Mouse (Mus musculus): Measurements from ENCODE around the gene Cdh11. TPM values are rescaled to one million over a fixed set of nuclear protein-coding genes. Genes with fewer than 3 reads are reported as not detected.

Cdh11 gene
- polyA plus RNA-seq, 1 experiment: 0.93 TPM

DNA sequence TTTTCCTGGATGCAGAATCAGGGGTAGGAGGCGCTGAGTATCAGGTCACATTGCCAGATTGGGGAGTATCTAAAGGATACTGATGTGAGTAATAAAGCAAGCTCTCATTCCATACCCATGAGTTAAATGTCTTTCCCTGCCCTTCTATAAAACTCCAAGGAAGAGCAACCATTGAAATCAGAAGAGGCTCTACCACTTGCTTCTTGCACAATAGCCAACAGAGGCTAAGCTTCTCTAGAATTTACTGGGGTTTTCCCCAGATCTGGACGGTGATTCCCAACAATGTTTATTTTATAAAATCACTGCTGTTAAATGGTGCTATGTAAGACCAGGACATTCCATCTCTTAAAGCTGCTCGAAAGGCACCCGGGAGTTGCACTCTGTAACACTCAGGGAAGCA, 44.5 kb downstream of the Cdh11 start:
- Histone ChIP-seq H3K27ac (ENCODE audit: control insufficient read depth, insufficient read depth, low read depth, low read length) (no peak overlapping the region), H3K36me3 (ENCODE audit: control insufficient read depth, insufficient read depth, low read length) (no peaks in the 10 kb centered on the region), H3K27me3 (ENCODE audit: control insufficient read depth, insufficient read depth, low read length) (no peaks in the 10 kb centered on the region), H3K4me1 (ENCODE audit: control insufficient read depth, insufficient read depth, low read length) (no peaks in the 10 kb centered on the region), H3K4me3 (ENCODE audit: control insufficient read depth, low read depth, low read length) (no peak overlapping the region)
- TF ChIP-seq POLR2A (IDR thresholded peaks at IDR 0.05; ENCODE audit: control insufficient read depth, low read depth, low read length): no peak
- no peak for TF ChIP-seq CTCF (IDR thresholded peaks at IDR 0.05; ENCODE audit: control insufficient read depth, insufficient read depth, insufficient replicate concordance, low read depth, low read length)

DNA sequence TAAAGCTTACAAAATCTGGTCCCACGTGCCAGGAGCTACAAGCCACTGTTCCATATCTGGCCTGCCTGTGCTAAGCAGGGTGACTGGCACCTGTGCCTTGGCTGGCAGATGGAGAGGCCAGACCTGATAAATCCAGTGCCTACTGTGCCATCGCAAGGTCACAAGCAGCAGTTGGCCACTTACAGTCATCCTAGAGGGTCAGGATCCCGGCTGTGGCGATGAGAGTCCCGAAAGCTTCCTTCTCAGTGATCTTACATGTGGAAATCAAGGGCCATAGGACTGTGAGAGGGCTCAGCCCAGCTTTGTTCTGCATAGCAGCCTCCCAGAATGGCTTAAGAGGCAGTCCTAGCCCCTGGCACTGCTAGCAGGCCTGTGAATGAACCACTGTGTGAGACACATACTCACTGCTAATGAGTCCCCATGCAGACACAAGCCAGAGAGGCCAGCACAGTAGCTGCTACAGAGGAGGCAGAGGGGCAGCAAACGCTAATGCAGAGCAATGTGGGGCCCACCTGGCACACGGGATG, 46.4 kb downstream of the Cdh11 start:
- Histone ChIP-seq H3K4me3 (ENCODE audit: control insufficient read depth, low read depth, low read length) (peak overlapping the region; percentile 72), H3K4me1 (ENCODE audit: control insufficient read depth, insufficient read depth, low read length) (no peaks in the 10 kb centered on the region), H3K36me3 (ENCODE audit: control insufficient read depth, insufficient read depth, low read length) (no peaks in the 10 kb centered on the region), H3K27ac (ENCODE audit: control insufficient read depth, insufficient read depth, low read depth, low read length) (no peak overlapping the region), H3K27me3 (ENCODE audit: control insufficient read depth, insufficient read depth, low read length) (no peaks in the 10 kb centered on the region)
- TF ChIP-seq CTCF (IDR thresholded peaks at IDR 0.05; ENCODE audit: control insufficient read depth, insufficient read depth, insufficient replicate concordance, low read depth, low read length): no peak
- no peak for TF ChIP-seq POLR2A (IDR thresholded peaks at IDR 0.05; ENCODE audit: control insufficient read depth, low read depth, low read length)

DNA sequence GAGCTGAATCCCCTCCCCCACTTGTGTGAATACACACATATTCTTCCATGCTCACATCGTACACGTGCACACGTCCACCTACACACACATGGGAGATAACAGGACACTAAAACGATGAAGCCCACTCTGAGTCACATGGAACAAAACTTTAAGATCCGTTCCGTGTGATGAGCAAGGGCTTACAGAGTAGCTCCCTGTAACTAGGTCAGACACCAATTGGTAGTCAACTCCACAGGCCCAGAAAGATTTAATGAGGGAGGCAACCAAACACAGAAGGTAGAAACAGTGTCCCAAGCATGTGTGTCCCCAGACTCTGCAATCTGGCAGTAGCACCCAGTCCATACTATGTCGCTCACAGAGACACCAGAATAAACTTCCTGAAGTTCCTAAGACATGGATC, 47.0 kb downstream of the Cdh11 start:
- H3K36me3 ChIP-seq (ENCODE audit: control insufficient read depth, insufficient read depth, low read length): no peaks in the 10 kb centered on the region
- no peak overlapping the region for H3K27ac ChIP-seq (ENCODE audit: control insufficient read depth, insufficient read depth, low read depth, low read length)
- no peaks in the 10 kb centered on the region for H3K4me1 ChIP-seq (ENCODE audit: control insufficient read depth, insufficient read depth, low read length)
- no peak for TF ChIP-seq POLR2A (IDR thresholded peaks at IDR 0.05; ENCODE audit: control insufficient read depth, low read depth, low read length)
- TF ChIP-seq CTCF (IDR thresholded peaks at IDR 0.05; ENCODE audit: control insufficient read depth, insufficient read depth, insufficient replicate concordance, low read depth, low read length): no peak
- no peaks in the 10 kb centered on the region for H3K27me3 ChIP-seq (ENCODE audit: control insufficient read depth, insufficient read depth, low read length)
- peak overlapping the region; percentile 72 for H3K4me3 ChIP-seq (ENCODE audit: control insufficient read depth, low read depth, low read length)

DNA sequence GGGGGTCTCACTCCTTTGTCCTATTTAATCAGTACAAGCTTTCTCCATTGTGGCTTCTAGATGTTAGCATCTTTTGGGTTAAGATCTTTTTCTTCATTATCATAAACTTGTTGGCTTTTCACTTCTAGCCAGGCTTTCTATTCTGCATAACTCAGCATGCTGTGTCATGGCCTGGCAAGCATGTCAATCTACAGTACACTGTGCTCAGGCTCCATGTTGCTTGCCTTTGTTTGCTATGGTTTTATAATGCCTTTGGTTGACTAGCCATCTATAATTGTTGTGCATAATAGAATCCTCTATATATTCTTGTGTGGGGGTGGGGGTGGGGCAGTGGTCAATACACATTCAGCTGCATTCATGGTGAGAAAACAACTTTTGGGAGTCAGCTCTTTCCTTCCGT, 51.0 kb downstream of the Cdh11 start:
- no peak overlapping the region for H3K27ac ChIP-seq (ENCODE audit: control insufficient read depth, insufficient read depth, low read depth, low read length)
- H3K4me3 ChIP-seq (ENCODE audit: control insufficient read depth, low read depth, low read length): no peak overlapping the region
- no peaks in the 10 kb centered on the region for H3K36me3 ChIP-seq (ENCODE audit: control insufficient read depth, insufficient read depth, low read length)
- H3K4me1 ChIP-seq (ENCODE audit: control insufficient read depth, insufficient read depth, low read length): no peaks in the 10 kb centered on the region
- no peaks in the 10 kb centered on the region for H3K27me3 ChIP-seq (ENCODE audit: control insufficient read depth, insufficient read depth, low read length)
- no peak for TF ChIP-seq POLR2A (IDR thresholded peaks at IDR 0.05; ENCODE audit: control insufficient read depth, low read depth, low read length)

DNA sequence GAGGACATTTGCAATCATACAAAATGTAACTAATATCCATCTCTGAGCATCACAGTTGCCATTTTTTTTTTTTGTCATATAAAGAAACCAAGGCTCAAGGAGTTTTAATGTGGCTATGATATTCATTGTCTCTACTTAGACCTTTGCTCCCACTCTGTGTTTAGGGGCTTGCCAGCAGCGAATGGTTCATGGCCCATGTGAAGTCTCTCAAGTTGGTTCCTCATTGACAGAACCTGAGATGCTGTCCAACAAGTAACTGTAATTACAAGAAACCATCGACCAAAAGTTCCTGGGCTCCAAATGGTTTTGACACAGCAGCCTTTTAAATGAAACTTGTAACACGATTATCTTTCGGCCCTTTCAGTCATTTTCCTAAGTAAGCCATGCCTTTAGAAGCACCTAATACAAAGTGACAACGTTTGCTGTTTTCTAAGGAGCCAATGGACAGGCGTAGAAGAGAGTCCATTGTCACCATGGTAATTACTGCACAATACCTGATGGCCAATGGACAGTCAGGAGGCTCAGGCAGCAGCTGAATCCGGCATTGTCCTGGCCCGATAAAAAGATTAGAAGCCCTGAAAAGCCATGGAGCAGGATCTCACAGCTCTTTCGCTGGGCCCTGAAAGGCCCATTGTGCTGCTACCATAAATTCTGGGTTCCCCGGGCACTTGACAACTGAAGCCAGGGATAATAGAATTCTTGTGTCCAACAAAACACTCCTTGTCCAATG, 59.1 kb downstream of the Cdh11 start:
- H3K4me3 ChIP-seq (ENCODE audit: control insufficient read depth, low read depth, low read length): no peak overlapping the region
- no peaks in the 10 kb centered on the region for H3K36me3 ChIP-seq (ENCODE audit: control insufficient read depth, insufficient read depth, low read length)
- H3K27me3 ChIP-seq (ENCODE audit: control insufficient read depth, insufficient read depth, low read length): no peaks in the 10 kb centered on the region
- TF ChIP-seq CTCF (IDR thresholded peaks at IDR 0.05; ENCODE audit: control insufficient read depth, insufficient read depth, insufficient replicate concordance, low read depth, low read length) (no peak), POLR2A (IDR thresholded peaks at IDR 0.05; ENCODE audit: control insufficient read depth, low read depth, low read length) (no peak)
- no peaks in the 10 kb centered on the region for H3K4me1 ChIP-seq (ENCODE audit: control insufficient read depth, insufficient read depth, low read length)
- H3K27ac ChIP-seq (ENCODE audit: control insufficient read depth, insufficient read depth, low read depth, low read length): no peak overlapping the region

DNA sequence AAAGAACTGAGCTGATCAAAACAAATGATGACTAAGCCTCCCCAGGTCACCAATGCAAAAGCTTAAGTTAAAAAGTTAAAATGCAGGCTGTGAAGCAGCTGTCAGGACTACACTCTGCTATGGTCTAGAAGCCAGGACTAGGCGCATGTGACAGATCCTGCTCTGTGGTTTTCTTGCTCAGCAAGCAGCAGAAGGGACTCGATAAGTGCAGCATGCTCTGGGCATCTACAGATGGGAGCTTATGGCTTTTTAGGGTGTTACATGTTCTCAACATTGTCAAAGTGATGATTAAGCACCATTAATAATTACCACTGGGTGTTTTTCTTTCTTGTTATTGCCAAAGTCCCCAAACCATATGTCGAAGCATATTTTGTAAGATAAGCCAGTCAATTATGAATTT, 59.9 kb downstream of the Cdh11 start:
- H3K4me1 ChIP-seq (ENCODE audit: control insufficient read depth, insufficient read depth, low read length): no peaks in the 10 kb centered on the region
- H3K27ac ChIP-seq (ENCODE audit: control insufficient read depth, insufficient read depth, low read depth, low read length): no peak overlapping the region
- no peak overlapping the region for H3K4me3 ChIP-seq (ENCODE audit: control insufficient read depth, low read depth, low read length)
- no peaks in the 10 kb centered on the region for H3K36me3 ChIP-seq (ENCODE audit: control insufficient read depth, insufficient read depth, low read length)
- TF ChIP-seq CTCF (IDR thresholded peaks at IDR 0.05; ENCODE audit: control insufficient read depth, insufficient read depth, insufficient replicate concordance, low read depth, low read length): no peak
- no peak for TF ChIP-seq POLR2A (IDR thresholded peaks at IDR 0.05; ENCODE audit: control insufficient read depth, low read depth, low read length)
- H3K27me3 ChIP-seq (ENCODE audit: control insufficient read depth, insufficient read depth, low read length): no peaks in the 10 kb centered on the region

DNA sequence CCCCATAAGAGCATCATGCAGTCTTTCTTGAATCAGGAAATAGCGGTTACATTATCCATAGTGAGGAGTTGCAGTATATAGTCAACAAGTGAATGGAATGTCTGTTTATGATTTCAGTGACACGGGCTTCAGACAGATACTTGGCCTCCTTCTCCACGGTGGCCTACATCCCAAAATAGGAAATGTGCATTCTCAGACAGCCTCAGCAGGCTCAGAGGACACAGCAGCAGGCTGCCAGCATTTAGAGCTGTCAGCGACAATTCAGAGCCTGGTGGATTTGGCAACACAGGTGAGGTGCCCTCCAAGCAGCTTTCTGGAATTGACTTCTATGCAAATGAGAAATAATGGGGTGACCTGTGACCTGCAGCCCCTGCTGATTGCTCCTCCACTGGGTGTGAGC, 69.5 kb downstream of the Cdh11 start:
- Histone ChIP-seq H3K27ac (ENCODE audit: control insufficient read depth, insufficient read depth, low read depth, low read length) (no peak overlapping the region), H3K36me3 (ENCODE audit: control insufficient read depth, insufficient read depth, low read length) (no peaks in the 10 kb centered on the region), H3K4me1 (ENCODE audit: control insufficient read depth, insufficient read depth, low read length) (no peaks in the 10 kb centered on the region), H3K4me3 (ENCODE audit: control insufficient read depth, low read depth, low read length) (no peak overlapping the region), H3K27me3 (ENCODE audit: control insufficient read depth, insufficient read depth, low read length) (no peaks in the 10 kb centered on the region)
- TF ChIP-seq POLR2A (IDR thresholded peaks at IDR 0.05; ENCODE audit: control insufficient read depth, low read depth, low read length): no peak
- no peak for TF ChIP-seq CTCF (IDR thresholded peaks at IDR 0.05; ENCODE audit: control insufficient read depth, insufficient read depth, insufficient replicate concordance, low read depth, low read length)

Measured in testis, adult 2 months (tissue).